Comparison of ENCODE assay signal across 26 mouse cellular contexts in the genomic region with DNA sequence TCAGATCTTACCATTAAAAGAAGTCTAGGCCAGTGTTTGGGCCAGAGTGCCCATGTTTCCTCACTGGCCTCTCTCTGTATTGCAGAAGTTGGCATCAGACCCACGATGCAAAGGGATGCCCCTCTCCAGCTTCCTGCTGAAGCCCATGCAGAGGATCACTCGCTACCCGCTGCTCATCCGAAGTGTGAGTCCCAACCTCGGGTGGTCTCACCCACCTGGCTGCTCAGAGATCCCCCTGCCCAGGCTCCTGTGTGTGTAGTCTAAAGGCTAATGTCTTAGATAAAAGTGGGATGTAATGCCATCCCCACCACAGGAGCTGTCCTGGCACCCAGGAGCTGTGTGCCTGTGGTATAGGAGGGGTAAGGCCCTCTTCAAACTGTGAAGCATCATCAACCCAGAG. TPM values are rescaled to one million over a fixed set of nuclear protein-coding genes. Genes with fewer than 3 reads are reported as not detected.
"Had no signal": no experiment of that assay in that cellular context is flagged by ENCODE, and none has a peak within 500 bp of the region (broad histone marks: within the 10 kb centered on the region; RNA-seq: fewer than 3 reads in every experiment).

No protein-coding gene starts in this region.

- H3K9ac ChIP-seq: forebrain, embryonic 15.5 days; forebrain, postnatal 0 days; heart, embryonic 13.5 days; heart, embryonic 15.5 days; hindbrain, embryonic 13.5 days; hindbrain, embryonic 15.5 days; intestine, embryonic 15.5 days; kidney, embryonic 15.5 days; limb, embryonic 13.5 days; limb, embryonic 15.5 days had no signal

- H3K4me2 ChIP-seq: forebrain, embryonic 15.5 days; heart, embryonic 11.5 days; heart, embryonic 13.5 days; heart, embryonic 15.5 days; hindbrain, embryonic 13.5 days; hindbrain, embryonic 15.5 days; intestine, embryonic 15.5 days; kidney, embryonic 15.5 days; limb, embryonic 13.5 days; limb, embryonic 15.5 days had no signal

- H3K27ac ChIP-seq: forebrain, embryonic 15.5 days; heart, embryonic 13.5 days; heart, embryonic 15.5 days; hindbrain, embryonic 13.5 days; hindbrain, embryonic 15.5 days; hindbrain, postnatal 0 days; intestine, embryonic 15.5 days; kidney, embryonic 15.5 days; kidney, postnatal 0 days; limb, embryonic 13.5 days; limb, embryonic 15.5 days had no signal

- ATAC-seq: forebrain, embryonic 15.5 days; forebrain, postnatal 0 days; hindbrain, postnatal 0 days; intestine, embryonic 15.5 days had no signal

- DNase-seq: forebrain, postnatal 0 days; gastrocnemius, postnatal 14 days; gastrocnemius, postnatal 36 days; heart, adult 18-20 months; kidney, adult 11 months; kidney, adult 2 months; kidney, adult 9 months; kidney, postnatal 14 days; kidney, postnatal 36 days; layer of hippocampus, adult 9-11 months; layer of hippocampus, postnatal 36 days; left cerebral cortex, postnatal 4 days had no signal

- H3K4me1 ChIP-seq: forebrain, embryonic 15.5 days; heart, embryonic 15.5 days; hindbrain, embryonic 13.5 days; hindbrain, embryonic 15.5 days; intestine, embryonic 15.5 days; kidney, embryonic 15.5 days; limb, embryonic 13.5 days; limb, embryonic 15.5 days had no signal

- H3K9me3 ChIP-seq: forebrain, embryonic 15.5 days; heart, embryonic 13.5 days; heart, embryonic 15.5 days; hindbrain, embryonic 13.5 days; hindbrain, embryonic 15.5 days; intestine, embryonic 15.5 days; kidney, embryonic 15.5 days; limb, embryonic 13.5 days; limb, embryonic 15.5 days had no signal

- H3K27me3 ChIP-seq: forebrain, embryonic 15.5 days; heart, embryonic 13.5 days; heart, embryonic 15.5 days; hindbrain, embryonic 13.5 days; hindbrain, embryonic 15.5 days; intestine, embryonic 15.5 days; kidney, embryonic 15.5 days; limb, embryonic 13.5 days; limb, embryonic 15.5 days had no signal

- H3K4me3 ChIP-seq: forebrain, embryonic 15.5 days; heart, embryonic 13.5 days; heart, embryonic 15.5 days; hindbrain, embryonic 13.5 days; hindbrain, embryonic 15.5 days; intestine, embryonic 15.5 days; kidney, embryonic 15.5 days; limb, embryonic 13.5 days; limb, embryonic 15.5 days had no signal

RNA-seq across cellular contexts. Expression of a gene that starts 32.1 kb away (rescaled TPM):
- total RNA-seq: gastrocnemius, postnatal 36 days; hematopoietic stem cell, adult 5-6 weeks had no signal
- polyA plus RNA-seq: large intestine, adult 2 months had no signal
